Mouse (Mus musculus) kidney, postnatal 36 days (tissue): Measurements from ENCODE around the gene Rpl13.

Experiments
- DNase-seq, 2 experiments: peaks; one replicate each; pipeline ENCODE4 v3.0.0; 2021 to 2022; ENCODE audit warnings: mixed read lengths in 2 of 2

Rpl13 gene

GRCm38 (mm10) chr8:123108953-123109352, 6.8 kb downstream of the Rpl13 start:
- DNase-seq, result no peak

- DNase-seq, result peak; percentile 34 to 82
Measured at GRCm38 (mm10) chr8:123110649-123111048, 8.5 kb downstream of the Rpl13 start.

GRCm38 (mm10) chr8:123112892-123113291, 10.7 kb downstream of the Rpl13 start:
- DNase-seq, result no peak

- DNase-seq, result peak in 1 of 2 experiments; percentile 34
Measured at GRCm38 (mm10) chr8:123113908-123114469, 11.8 kb downstream of the Rpl13 start.

GRCm38 (mm10) chr8:123114644-123115043, 12.5 kb downstream of the Rpl13 start:
- DNase-seq, result no peak

- DNase-seq, result peak in 1 of 2 experiments; percentile 46
Measured at GRCm38 (mm10) chr8:123117127-123117731, 15.1 kb downstream of the Rpl13 start, which contains the start of gene Cpne7. Gene Cpne7, plus strand, starts transcription at chr8:123117374.

GRCm38 (mm10) chr8:123117744-123118143, 15.6 kb downstream of the Rpl13 start:
- DNase-seq, result no peak

GRCm38 (mm10) chr8:123122059-123122458, 19.9 kb downstream of the Rpl13 start:
- DNase-seq, result no peak

- DNase-seq, result no peak
Measured at GRCm38 (mm10) chr8:123122670-123123069, 20.5 kb downstream of the Rpl13 start.

- peak; percentile 63 to 87 for DNase-seq
Measured at GRCm38 (mm10) chr8:123126193-123126816, 24.2 kb downstream of the Rpl13 start.

- DNase-seq, result peak in 1 of 2 experiments; percentile 15
Measured at GRCm38 (mm10) chr8:123131041-123131440, 28.9 kb downstream of the Rpl13 start.

- no peak for DNase-seq
Measured at GRCm38 (mm10) chr8:123132953-123133352, 30.8 kb downstream of the Rpl13 start.

GRCm38 (mm10) chr8:123134149-123134713, 32.1 kb downstream of the Rpl13 start:
- no peak for DNase-seq

GRCm38 (mm10) chr8:123135406-123135805, 33.3 kb downstream of the Rpl13 start:
- DNase-seq, result no peak

- DNase-seq, result no peak
Measured at GRCm38 (mm10) chr8:123135806-123136205, 33.7 kb downstream of the Rpl13 start.

- no peak for DNase-seq
Measured at GRCm38 (mm10) chr8:123136287-123136686, 34.1 kb downstream of the Rpl13 start.

GRCm38 (mm10) chr8:123137645-123138077, 35.5 kb downstream of the Rpl13 start:
- DNase-seq, result peak; percentile 21 to 43

- DNase-seq, result no peak
Measured at GRCm38 (mm10) chr8:123138741-123139140, 36.6 kb downstream of the Rpl13 start.

GRCm38 (mm10) chr8:123141741-123142462, 39.8 kb downstream of the Rpl13 start:
- peak; percentile 78 to 86 for DNase-seq

- peak; percentile 71 to 83 for DNase-seq
Measured at GRCm38 (mm10) chr8:123145279-123145678, 43.1 kb downstream of the Rpl13 start.

- DNase-seq, result no peak
Measured at GRCm38 (mm10) chr8:123146390-123146789, 44.2 kb downstream of the Rpl13 start.

- DNase-seq, result peak; percentile 41 to 43
Measured at GRCm38 (mm10) chr8:123150737-123151171, 48.6 kb downstream of the Rpl13 start.
